Mouse (Mus musculus) ES-Bruce4 (cell line): ENCODE measurements at regions not wholly inside any gene's neighbourhood (a gene's known extent, or its start where the extent isn't known, plus 50 kb on each side); places are given as distances from the start of the nearest gene placed in this dataset.

ENCODE experiments used
- CTCF ChIP-seq: IDR thresholded peaks from one replicate; pipeline ENCODE4 v1.8.1; 2011; ENCODE audit warnings: low read depth, low read length
- EP300 ChIP-seq: IDR thresholded peaks from 2 replicates; pipeline ENCODE4 v1.6.1; 2011; ENCODE audit warnings: low read depth, low read length; ENCODE audit not compliant: insufficient read depth
- POLR2A ChIP-seq: IDR thresholded peaks from one replicate; pipeline ENCODE4 v1.8.1; 2011; ENCODE audit warnings: low read length; ENCODE audit not compliant: insufficient read depth

DNA sequence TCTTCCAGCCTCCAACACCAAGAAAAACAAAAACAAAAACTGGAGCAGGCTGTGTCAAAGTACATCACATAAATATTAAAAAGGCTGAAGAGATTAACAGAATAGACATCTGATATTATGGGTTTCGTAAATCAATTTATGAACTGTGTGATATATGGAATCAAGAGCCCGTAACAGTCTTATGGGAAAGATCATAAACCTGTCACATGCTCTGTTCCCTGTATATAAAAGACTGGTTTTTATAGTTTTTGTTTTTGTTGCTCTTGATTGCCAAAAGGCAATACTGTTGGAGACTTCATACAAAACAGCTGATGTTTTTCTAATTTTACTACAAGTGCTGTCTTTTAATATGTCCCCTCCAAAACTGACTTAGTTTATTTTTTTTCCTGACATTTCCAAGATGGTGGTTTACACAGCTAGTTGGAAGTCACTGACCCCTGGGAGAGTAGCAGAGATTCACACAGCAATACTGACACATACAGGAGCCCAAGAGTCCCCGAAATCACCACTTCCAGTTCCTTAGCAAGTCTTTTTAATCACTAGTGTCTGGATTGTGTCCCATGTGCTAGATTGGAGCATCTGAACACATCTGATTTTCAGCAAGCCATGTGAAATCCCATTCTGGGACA is 303.1 kb upstream of the Rag2 start:
- TF ChIP-seq EP300, result no peak
- no peak for TF ChIP-seq CTCF
- TF ChIP-seq POLR2A, result no peak
